Mouse (Mus musculus): ENCODE results near the gene Tsc2. TPM values are rescaled to one million over a fixed set of nuclear protein-coding genes. Genes with fewer than 3 reads are reported as not detected.
"Not testable (repeated sequence)": the region's sequence is repeated elsewhere in the genome, so short reads cannot be mapped to it uniquely, and the experiment has no call there.

Gene Tsc2
- total RNA-seq (2021): 10 to 100 TPM; 76.7 to 88.2 TPM
- long read RNA-seq, experiment 1, full-length matches to known transcripts: 5 of 80 reads
- long read RNA-seq, experiment 1, partial matches to known transcripts: 52 of 80 reads
- long read RNA-seq, experiment 1, other reads (novel, unspliced or antisense): 23 of 80 reads
- long read RNA-seq, experiment 2, full-length matches to known transcripts: 6 of 93 reads
- long read RNA-seq, experiment 2, partial matches to known transcripts: 65 of 93 reads
- long read RNA-seq, experiment 2, other reads (novel, unspliced or antisense): 22 of 93 reads

DNA sequence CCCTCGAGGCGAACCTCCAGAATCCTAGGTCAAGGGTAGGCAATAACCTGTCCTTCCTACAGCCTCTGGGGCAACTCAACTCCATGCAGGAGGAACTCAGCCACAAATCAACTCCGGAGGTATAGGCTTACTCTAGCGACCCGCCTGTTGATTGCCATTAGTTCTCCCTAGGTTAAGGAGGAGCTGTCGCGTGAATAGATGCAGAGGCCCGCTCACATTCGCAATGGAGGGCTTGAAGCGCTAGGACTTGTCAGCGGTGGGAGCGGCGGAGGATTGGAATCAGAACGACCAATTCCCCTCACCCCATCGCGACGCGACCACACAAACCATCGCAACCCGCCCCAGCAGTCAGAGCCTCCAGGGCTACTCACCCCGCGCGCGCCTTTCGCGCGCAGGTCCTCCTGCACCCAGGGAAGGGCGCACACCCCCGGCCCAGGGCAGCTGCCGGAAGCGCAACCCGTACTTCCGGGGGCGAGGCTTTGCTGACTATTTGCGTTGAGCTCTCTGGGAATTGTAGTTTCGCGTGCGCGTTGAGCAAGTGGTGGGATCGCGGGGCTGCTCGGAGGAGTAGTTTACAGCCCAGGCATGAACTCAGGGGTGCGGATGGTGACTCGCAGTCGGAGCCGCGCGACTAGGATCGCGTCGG, at the start of gene Tsc2, which contains the start of gene Nthl1:
Gene Tsc2 (minus strand): TSS at position 464 of the 646 bp plus-strand sequence.
Gene Nthl1 (plus strand): TSS at position 514 of the 646 bp plus-strand sequence.
- peak; percentile 86 to 87 for DNase-seq
- intact Hi-C loops (cut with DNase I): loop anchor here (2.0 kb wide), 1 partner anchor 19 kb away; the partner anchor contains the start of gene Slc9a3r2

DNA sequence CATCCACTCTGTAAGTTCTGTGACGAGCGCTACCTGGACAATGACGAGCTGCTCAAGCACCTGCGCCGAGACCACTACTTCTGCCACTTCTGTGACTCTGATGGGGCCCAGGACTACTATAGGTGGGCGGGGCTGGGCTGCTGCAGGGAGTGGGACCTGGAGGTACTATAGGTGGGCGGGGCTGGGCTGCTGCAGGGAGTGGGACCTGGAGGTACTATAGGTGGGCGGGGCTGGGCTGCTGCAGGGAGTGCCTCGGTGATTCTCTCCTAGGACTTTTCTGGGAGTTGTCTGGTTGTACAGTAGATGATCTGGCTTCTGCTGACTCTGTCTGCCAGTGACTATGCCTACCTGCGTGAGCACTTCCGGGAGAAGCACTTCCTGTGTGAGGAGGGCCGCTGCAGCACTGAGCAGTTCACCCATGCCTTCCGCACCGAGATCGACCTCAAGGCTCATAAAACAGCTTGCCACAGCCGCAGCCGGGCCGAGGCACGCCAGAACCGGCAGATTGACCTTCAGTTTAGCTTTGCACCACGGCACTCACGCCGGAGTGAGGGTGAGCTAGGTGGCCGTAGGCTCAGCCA, 45.2 kb upstream of the Tsc2 start:
- DNase-seq: no peak
- intact Hi-C loops (cut with DNase I): no loop called here

- intact Hi-C loops (cut with DNase I): no loop called here
- DNase-seq: no peak
Measured at GRCm38 (mm10) chr17:24676877-24677276, 44.4 kb upstream of the Tsc2 start.

DNA sequence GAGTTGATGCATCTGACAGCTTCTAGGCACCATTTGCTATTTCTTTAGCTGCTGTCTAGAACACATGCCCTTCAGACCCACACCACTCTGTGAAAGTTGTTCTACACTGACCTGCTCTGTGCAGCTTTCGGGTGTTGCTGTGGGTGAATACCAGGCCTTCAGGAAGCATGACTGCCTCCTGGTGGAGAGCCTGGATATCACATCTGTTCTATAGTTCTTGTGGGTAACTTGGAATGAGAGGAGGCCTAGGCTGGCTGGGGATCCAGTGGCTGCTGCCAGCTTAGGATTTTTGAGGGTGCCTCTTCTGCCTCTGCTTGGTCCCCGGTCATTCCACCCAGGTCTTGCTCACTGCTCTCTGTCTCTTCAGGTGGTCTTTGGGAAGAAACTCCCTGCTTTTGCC, 43.8 kb upstream of the Tsc2 start:
- DNase-seq: peak; percentile 74 to 85
- intact Hi-C loops (cut with DNase I): no loop called here

- intact Hi-C loops (cut with DNase I): no loop called here
- DNase-seq: no peak
Measured at GRCm38 (mm10) chr17:24674277-24674676, 41.8 kb upstream of the Tsc2 start.

DNA sequence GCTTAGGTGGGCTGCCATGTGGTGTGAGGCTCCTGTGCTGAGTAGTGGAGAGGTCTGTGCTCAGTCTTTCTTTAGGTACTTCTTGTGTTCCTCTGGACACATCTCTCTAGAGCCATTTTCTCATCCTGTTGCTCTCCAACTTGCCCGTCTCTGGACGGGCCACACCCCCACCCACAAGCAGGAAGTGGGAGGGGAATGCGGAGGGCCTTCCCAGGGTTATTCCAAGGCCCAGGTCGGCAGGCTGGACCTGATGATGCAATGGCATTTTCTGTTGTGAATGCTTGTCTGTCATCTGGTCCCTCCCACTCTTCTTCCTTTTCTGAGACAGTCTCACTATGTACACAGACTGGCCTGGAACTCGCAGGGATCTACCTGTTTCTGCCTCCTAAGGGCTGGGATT, 39.7 kb upstream of the Tsc2 start:
- peak in 1 of 2 experiments; percentile 56 for DNase-seq
- intact Hi-C loops (cut with DNase I): no loop called here

DNA sequence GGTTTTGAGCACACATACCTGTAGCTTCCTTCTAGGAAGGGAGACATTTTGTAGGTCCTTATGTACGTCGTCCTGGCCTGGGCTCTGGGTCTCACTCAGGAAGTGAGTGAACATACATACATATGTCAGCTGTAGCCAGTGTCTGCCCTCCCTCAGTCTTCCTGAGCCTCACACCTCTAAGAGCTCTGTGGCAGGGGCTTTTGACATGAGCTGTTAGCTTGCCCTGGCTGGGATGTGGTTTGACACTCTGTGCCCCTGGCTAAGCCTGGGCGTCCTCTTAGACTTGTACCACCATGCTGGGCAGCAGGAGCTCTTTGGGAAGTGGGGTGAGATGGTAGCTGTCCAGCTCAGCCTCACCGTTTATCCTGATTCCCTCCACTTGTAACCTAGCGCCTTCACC, 38.9 kb upstream of the Tsc2 start:
- intact Hi-C loops (cut with DNase I): loop anchor here (2.0 kb wide), 1 partner anchor 21 kb away; no protein-coding TSS in a partner anchor
- no peak for DNase-seq

- intact Hi-C loops (cut with DNase I): loop anchor here (2.0 kb wide), 1 partner anchor 22 kb away; no protein-coding TSS in a partner anchor
- DNase-seq: no peak
Measured at GRCm38 (mm10) chr17:24670246-24670844, 37.9 kb upstream of the Tsc2 start.

GRCm38 (mm10) chr17:24669545-24670245, 37.3 kb upstream of the Tsc2 start, which contains the start of gene Zfp598:
TSS of gene Zfp598 (plus strand) at chr17:24669687.
- peak; percentile 98 to 99 for DNase-seq
- intact Hi-C loops (cut with DNase I): loop anchor here (2.0 kb wide), 1 partner anchor 23 kb away; no protein-coding TSS in a partner anchor

DNA sequence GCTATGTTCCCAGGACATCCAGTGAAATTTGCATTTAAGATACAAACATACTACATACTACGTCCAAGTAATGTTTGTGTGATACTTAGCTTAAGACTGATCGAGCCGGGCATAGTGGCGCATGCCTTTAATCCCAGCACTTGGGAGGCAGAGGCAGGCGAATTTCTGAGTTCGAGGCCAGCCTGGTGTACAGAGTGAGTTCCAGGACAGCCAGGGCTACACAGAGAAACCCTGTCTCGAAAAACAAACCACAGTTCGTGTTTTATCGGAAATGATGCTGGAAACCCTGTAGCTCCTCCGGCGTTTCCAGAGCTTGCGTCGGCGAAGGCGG, 36.7 kb upstream of the Tsc2 start:
- DNase-seq; intact Hi-C loops (cut with DNase I): not testable (repeated sequence)

DNA sequence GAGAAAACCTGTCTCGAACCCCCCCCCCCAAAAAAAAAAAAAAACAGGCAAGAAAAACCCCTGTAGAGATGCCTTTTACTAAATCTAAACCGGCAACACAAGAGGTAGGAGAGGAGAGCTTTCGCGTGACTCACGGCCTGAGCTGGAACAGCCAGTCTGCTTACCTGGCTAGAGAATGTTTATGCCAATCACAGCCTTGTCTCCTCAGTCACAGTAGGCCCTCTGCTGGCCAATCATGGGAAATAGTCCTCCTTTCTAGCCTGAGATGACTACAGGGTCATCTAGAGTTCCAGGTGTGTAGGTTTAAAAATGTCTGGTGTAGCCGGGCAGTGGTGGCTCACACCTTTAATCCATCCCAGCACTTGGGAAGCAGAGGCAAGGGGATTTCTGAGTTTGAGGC, 35.0 kb upstream of the Tsc2 start:
- intact Hi-C loops (cut with DNase I): no loop called here
- peak; percentile 53 to 63 for DNase-seq

GRCm38 (mm10) chr17:24667011-24667410, 34.6 kb upstream of the Tsc2 start:
- DNase-seq; intact Hi-C loops (cut with DNase I): not testable (repeated sequence)

GRCm38 (mm10) chr17:24658017-24658758, 25.8 kb upstream of the Tsc2 start, which contains the start of gene Npw:
TSS of gene Npw (minus strand) at chr17:24658457.
- DNase-seq: peak; percentile 23 to 34
- intact Hi-C loops (cut with DNase I): no loop called here

DNA sequence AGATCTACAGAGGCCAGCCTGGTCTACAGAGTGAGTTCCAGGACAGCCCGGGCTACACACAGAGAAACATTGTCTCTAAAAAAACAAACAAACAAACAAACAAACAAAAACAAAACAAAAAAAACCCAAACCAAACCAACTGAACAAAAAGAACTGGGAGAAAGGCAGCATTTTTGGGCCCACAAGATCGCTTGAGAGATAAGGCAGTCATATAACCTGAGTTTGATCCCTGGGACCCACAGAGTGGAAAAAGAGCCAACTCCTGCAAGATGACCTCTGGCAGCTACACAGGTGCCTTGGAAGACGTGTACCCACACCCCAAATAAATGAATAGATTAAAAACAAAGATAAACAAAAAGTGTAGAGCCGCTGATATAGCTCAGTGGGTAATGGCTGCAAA, 22.5 kb upstream of the Tsc2 start:
- intact Hi-C loops (cut with DNase I): loop anchor here (1.0 to 5.0 kb wide), 3 partner anchors 27 to 116 kb away; no protein-coding TSS in a partner anchor
- no peak for DNase-seq

DNA sequence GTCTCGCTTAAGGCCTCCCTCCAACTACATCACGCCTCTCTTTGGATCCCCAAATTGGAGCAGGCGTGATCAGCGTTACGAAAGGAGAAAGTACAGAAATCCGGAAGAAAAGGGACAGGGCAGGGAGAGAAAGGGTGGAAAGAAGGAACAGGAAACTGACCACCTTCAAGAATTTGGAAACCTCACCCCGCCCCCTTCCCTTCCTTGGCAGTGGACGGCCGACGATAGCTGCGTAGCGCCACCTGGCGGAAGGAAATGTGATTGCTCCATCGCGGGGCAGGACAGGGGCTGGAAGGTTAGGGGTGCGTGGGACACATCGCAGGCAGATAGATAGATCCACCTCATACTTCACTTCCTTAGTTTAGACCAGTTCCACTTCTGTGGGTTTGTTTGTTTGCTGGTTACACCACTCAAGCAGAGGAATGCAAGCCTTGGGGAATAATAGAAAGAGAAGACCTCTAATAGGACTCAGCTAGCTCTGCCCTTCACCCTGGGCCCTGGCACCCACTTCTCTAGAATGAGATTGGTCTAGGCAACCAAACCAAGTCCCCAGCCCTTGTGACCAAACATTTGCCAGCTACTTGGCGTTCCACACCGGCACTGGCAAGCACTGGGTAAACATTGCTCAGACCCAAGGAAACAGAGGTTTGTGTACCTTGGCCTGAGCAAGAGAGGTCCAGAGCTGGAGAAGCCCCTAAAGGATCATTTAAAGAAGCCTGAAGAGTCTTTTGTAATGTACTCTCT, 21.7 kb upstream of the Tsc2 start:
- intact Hi-C loops (cut with DNase I): loop anchor here (1.0 to 5.0 kb wide), 3 partner anchors 26 to 115 kb away; no protein-coding TSS in a partner anchor
- peak; percentile 80 to 88 for DNase-seq

DNA sequence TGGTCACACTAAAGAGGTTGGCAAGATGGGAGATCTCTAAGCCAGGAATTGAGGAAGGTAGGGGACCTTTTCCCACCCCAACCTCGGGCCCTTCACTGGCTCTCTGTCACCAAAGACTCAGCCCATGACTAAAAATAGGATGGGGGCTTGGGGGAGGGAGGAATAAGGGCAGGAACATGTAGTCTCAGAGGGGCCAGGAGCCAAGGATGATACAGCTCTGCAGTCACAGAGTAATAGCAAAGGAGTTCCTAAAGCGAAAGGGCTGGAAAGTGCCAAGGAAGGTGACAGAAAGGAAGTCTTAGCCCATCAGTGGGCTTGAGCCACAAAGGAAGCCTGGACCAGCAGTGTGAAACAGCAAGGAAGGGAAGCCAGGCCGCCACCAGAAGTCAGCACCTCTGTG, 19.4 kb upstream of the Tsc2 start:
- no peak for DNase-seq
- intact Hi-C loops (cut with DNase I): loop anchor here (2.0 to 5.0 kb wide), 2 partner anchors 19 to 35 kb away; partner anchors contain the start of genes Nthl1 and Tsc2

DNA sequence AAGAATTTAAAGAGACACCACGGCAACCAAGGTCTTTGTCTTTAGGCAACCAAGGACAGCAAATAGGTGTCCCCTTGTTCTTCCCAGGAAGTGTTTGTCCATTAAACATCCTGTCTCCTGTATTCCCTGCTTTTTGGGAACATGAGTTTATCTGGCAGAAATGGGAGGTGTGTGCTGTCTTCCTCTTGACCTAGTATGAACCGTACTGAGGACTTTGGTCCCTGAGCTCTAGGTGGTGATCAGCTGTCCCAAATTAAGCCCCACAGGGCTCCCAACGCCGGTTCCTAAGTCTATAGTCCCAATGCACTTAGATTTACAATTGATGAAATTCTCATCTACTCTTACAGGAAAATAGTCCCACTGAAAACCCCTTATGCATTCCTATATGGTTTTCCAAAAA, 18.3 kb upstream of the Tsc2 start:
- intact Hi-C loops (cut with DNase I): loop anchor here (2.0 to 5.0 kb wide), 2 partner anchors 18 to 33 kb away; partner anchors contain the start of genes Nthl1 and Tsc2
- DNase-seq: no peak

DNA sequence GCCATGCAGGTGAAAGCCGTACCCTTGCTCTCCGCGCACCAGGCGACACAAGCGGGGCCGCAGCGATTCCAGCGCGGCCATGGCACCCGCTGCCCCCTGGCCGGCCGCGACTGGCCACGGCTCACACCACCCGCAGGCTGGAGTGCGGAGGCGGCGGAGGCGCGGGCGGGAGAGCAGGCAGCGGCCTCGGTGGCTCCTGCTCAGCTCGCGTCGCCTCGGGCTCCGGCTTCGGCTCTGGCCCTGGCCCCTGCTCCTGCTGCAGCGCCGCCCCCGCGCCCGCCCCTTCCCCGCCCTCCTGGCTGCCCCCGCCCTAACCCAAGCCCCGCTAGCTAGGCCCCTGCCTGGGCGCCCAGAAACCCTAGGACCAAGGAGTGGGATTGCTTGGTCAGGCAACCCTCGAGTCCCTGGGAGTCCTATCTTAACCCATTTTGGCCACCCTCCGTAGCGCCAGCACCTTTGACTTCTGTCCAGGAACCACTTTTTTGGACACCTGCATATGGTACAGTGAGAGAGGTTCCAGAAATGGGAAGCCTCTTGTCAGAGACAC, 17.7 kb upstream of the Tsc2 start, which contains the start of gene Slc9a3r2:
Gene Slc9a3r2 (minus strand): TSS at position 258 of the 547 bp plus-strand sequence.
- intact Hi-C loops (cut with DNase I): loop anchor here (2.0 to 5.0 kb wide), 2 partner anchors 17 to 33 kb away; partner anchors contain the start of genes Nthl1 and Tsc2
- DNase-seq: peak; percentile 70 to 83

Data from heart, postnatal 14 days (tissue).